Mouse (Mus musculus) embryo, embryonic 11.5 days (tissue): ENCODE measurements around the gene Lmnb2.
A peak's percentile ranks its signal among the peaks of the same experiment; 100 is the strongest.

Experiments used
- DNase-seq: peaks from one replicate; pipeline ENCODE4 v3.0.0-alpha.2; 2012; ENCODE audit warnings: low read depth, low spot score

Lmnb2 gene

GRCm38 (mm10) chr10:80930361-80931152, 12.5 kb upstream of the Lmnb2 start:
- no peak for DNase-seq

GRCm38 (mm10) chr10:80929299-80930226, 11.5 kb upstream of the Lmnb2 start, which contains the start of gene Gadd45b:
Gene Gadd45b (plus strand): TSS chr10:80930073.
- DNase-seq: peak; percentile 97

GRCm38 (mm10) chr10:80928586-80929298, 10.7 kb upstream of the Lmnb2 start:
- peak; percentile 86 for DNase-seq

GRCm38 (mm10) chr10:80925472-80925871, 7.4 kb upstream of the Lmnb2 start:
- no peak for DNase-seq

GRCm38 (mm10) chr10:80921923-80922322, 3.9 kb upstream of the Lmnb2 start:
- DNase-seq: no peak

GRCm38 (mm10) chr10:80917336-80917778, 688 bp downstream of the Lmnb2 start:
- DNase-seq: no peak

- no peak for DNase-seq
Measured at GRCm38 (mm10) chr10:80915736-80916135, 2.3 kb downstream of the Lmnb2 start.

GRCm38 (mm10) chr10:80915260-80915659, 2.8 kb downstream of the Lmnb2 start:
- DNase-seq: no peak

- no peak for DNase-seq
Measured at GRCm38 (mm10) chr10:80914253-80914656, 3.8 kb downstream of the Lmnb2 start.

- no peak for DNase-seq
Measured at GRCm38 (mm10) chr10:80913364-80914011, 4.6 kb downstream of the Lmnb2 start.

GRCm38 (mm10) chr10:80911891-80912290, 6.2 kb downstream of the Lmnb2 start:
- DNase-seq: no peak

GRCm38 (mm10) chr10:80911354-80911753, 6.7 kb downstream of the Lmnb2 start:
- DNase-seq: no peak

- DNase-seq: no peak
Measured at GRCm38 (mm10) chr10:80909375-80910162, 8.5 kb downstream of the Lmnb2 start.

- no peak for DNase-seq
Measured at GRCm38 (mm10) chr10:80904709-80905108, 13.3 kb downstream of the Lmnb2 start.

GRCm38 (mm10) chr10:80904004-80904693, 13.9 kb downstream of the Lmnb2 start:
- DNase-seq: no peak

GRCm38 (mm10) chr10:80903282-80903681, 14.8 kb downstream of the Lmnb2 start:
- no peak for DNase-seq

- DNase-seq: no peak
Measured at GRCm38 (mm10) chr10:80902273-80902940, 15.6 kb downstream of the Lmnb2 start.

GRCm38 (mm10) chr10:80901409-80902272, 16.4 kb downstream of the Lmnb2 start:
- DNase-seq: no peak
